Mouse (Mus musculus) midbrain, embryonic 14.5 days (tissue): Measurements from ENCODE around the gene Rnf212b. TPM values are rescaled to one million over a fixed set of nuclear protein-coding genes. Genes with fewer than 3 reads are reported as not detected.

Experiments used
- ATAC-seq: fragments of 200-750 bp; cut with Nextera tagmentation; 2 replicates; pipeline ENCODE4 v1.8.0; 2017; ENCODE audit warnings: moderate number of reproducible peaks, moderate library complexity; ENCODE audit not compliant: low FRiP score, low TSS enrichment
- DNase-seq: peaks from one replicate; pipeline ENCODE4 v3.0.0-alpha.2; 2015
- H3K27ac ChIP-seq: fragments of 300-500 bp; sonication (generic); replicated peaks from 2 replicates; pipeline ENCODE4 v1.5.1; 2014; ENCODE audit warnings: mild to moderate bottlenecking, low read depth, low read length, moderate library complexity
- H3K27me3 ChIP-seq: fragments of 300-500 bp; sonication (generic); 2 replicates; pipeline ENCODE4 v1.6.1; 2014; ENCODE audit warnings: low read length, control low read depth, mixed read lengths; ENCODE audit not compliant: control insufficient read depth, insufficient read depth
- H3K36me3 ChIP-seq: fragments of 300-500 bp; sonication (generic); 2 replicates; pipeline ENCODE4 v1.6.1; 2014; ENCODE audit warnings: low read length, control low read depth; ENCODE audit not compliant: control insufficient read depth, insufficient read depth
- H3K4me1 ChIP-seq: fragments of 300-500 bp; sonication (generic); 2 replicates; pipeline ENCODE4 v1.6.1; 2014; ENCODE audit warnings: mild to moderate bottlenecking, antibody characterized with exemption, low read length, control low read depth; ENCODE audit not compliant: control insufficient read depth, insufficient read depth
- H3K4me2 ChIP-seq: fragments of 300-500 bp; sonication (generic); 2 replicates; pipeline ENCODE4 v1.6.1; 2014; ENCODE audit warnings: mild to moderate bottlenecking, low read length, moderate library complexity
- H3K4me3 ChIP-seq: fragments of 300-500 bp; sonication (generic); replicated peaks from 2 replicates; pipeline ENCODE4 v1.5.1; 2014; ENCODE audit warnings: low read depth, low read length
- H3K9ac ChIP-seq: fragments of 300-500 bp; sonication (generic); replicated peaks from 2 replicates; pipeline ENCODE4 v1.6.1; 2014; ENCODE audit warnings: mild to moderate bottlenecking, low read length, moderate library complexity
- H3K9me3 ChIP-seq: fragments of 300-500 bp; sonication (generic); 2 replicates; pipeline ENCODE4 v1.6.1; 2016; ENCODE audit warnings: low read length, control low read depth, mixed read lengths; ENCODE audit not compliant: control insufficient read depth
- WGBS: fragments of 180-500 bp; shearing (Covaris S2); extraction: QIAGEN DNeasy Blood & Tissue Kit; methylation state at CpG from one replicate; pipeline ENCODE4 v1.1.7; 2014; 5-methylcytosine and 5-hydroxymethylcytosine counted together
- polyA plus RNA-seq: library from polyadenylated mRNA; unstranded; fragments of >200 nt; fragmentation: Nextera tagmentation; extraction: Ambion mirVana; gene quantifications from 2 replicates; pipeline ENCODE4 v1.2.1, GENCODE M21; 2014

Gene Rnf212b
- polyA plus RNA-seq, 1 experiment from 2014 or later = not detected

GRCm38 (mm10) chr14:54885309-54885708 lies 71.4 kb downstream of the Rnf212b start:
- WGBS = 93% methylated on average over 11 of the region's 11 CpGs
- peak overlapping the region; percentile 74; the same call in 1 of the 2 replicates for H3K4me2 ChIP-seq

GRCm38 (mm10) chr14:54892200-54892599 lies 78.3 kb downstream of the Rnf212b start, which contains the start of gene Pabpn1:
Gene Pabpn1, plus strand, starts transcription at chr14:54892500.
- Histone ChIP-seq H3K4me3 (peak within 1 kb of the TSS; percentile 35), H3K27me3 (no peaks in the 10 kb centered on the region), H3K36me3 (peaks cover 18% of the 10 kb centered on the region), H3K4me2 (peak within 1 kb of the TSS; percentile 40), H3K27ac (peak within 1 kb of the TSS; percentile 77), H3K4me1 (peaks cover 11% of the 10 kb centered on the region), H3K9ac (no peak within 1 kb of the TSS), H3K9me3 (no peaks in the 10 kb centered on the region)
- DNase-seq = no peak
- 94% methylated on average over 3 of the region's 3 CpGs for WGBS
- ATAC-seq = no peak

More at GRCm38 (mm10) chr14:54885309-54885708, 71.4 kb downstream of the Rnf212b start:
- 0 out of 2 replicates have a peak overlapping the region, but pooled peaks have one; percentile 14 for H3K9ac ChIP-seq
- no peak overlapping the region for H3K4me3 ChIP-seq
- H3K36me3 ChIP-seq = 0 out of 2 replicates have a peak, but pooled peaks cover 13% of the 10 kb centered on the region
- DNase-seq (no peak), ATAC-seq (no peak)
- no peaks in the 10 kb centered on the region for H3K9me3 ChIP-seq
- H3K4me1 ChIP-seq = peaks cover 16% of the 10 kb centered on the region
- no peak overlapping the region for H3K27ac ChIP-seq
- no peaks in the 10 kb centered on the region for H3K27me3 ChIP-seq

GRCm38 (mm10) chr14:54893651-54894181 lies 79.8 kb downstream of the Rnf212b start:
- Histone ChIP-seq H3K27me3 (no peaks in the 10 kb centered on the region), H3K36me3 (peaks cover 31% of the 10 kb centered on the region), H3K4me3 (peak overlapping the region; percentile 97), H3K9ac (peak overlapping the region; percentile 98), H3K27ac (peak overlapping the region; percentile 96), H3K4me1 (peaks cover 11% of the 10 kb centered on the region), H3K9me3 (no peaks in the 10 kb centered on the region), H3K4me2 (peak overlapping the region; percentile 40)
- peak; percentile 99 for ATAC-seq
- peak; percentile 99 for DNase-seq
- under 1% methylated on average over 38 of the region's 38 CpGs for WGBS

- Histone ChIP-seq H3K36me3 (peaks cover 39% of the 10 kb centered on the region), H3K4me3 (peak overlapping the region; percentile 97), H3K9me3 (no peaks in the 10 kb centered on the region), H3K4me1 (peaks cover 11% of the 10 kb centered on the region), H3K4me2 (peak overlapping the region; percentile 55), H3K27me3 (no peaks in the 10 kb centered on the region), H3K27ac (peak overlapping the region; percentile 96), H3K9ac (peak overlapping the region; percentile 98)
- ATAC-seq (peak; percentile 51), DNase-seq (peak; percentile 69)
- WGBS = under 1% methylated on average over 54 of the region's 54 CpGs
Measured at GRCm38 (mm10) chr14:54894296-54895151, 80.6 kb downstream of the Rnf212b start.

GRCm38 (mm10) chr14:54897445-54897844 lies 83.5 kb downstream of the Rnf212b start:
- H3K4me2 ChIP-seq = no peak overlapping the region
- no peaks in the 10 kb centered on the region for H3K9me3 ChIP-seq
- no peak overlapping the region for H3K4me3 ChIP-seq
- no peaks in the 10 kb centered on the region for H3K27me3 ChIP-seq
- ATAC-seq (no peak), DNase-seq (no peak)
- H3K9ac ChIP-seq = no peak overlapping the region
- no peak overlapping the region for H3K27ac ChIP-seq
- H3K36me3 ChIP-seq = peaks cover 40% of the 10 kb centered on the region
- 79% methylated on average over 2 of the region's 2 CpGs for WGBS
- H3K4me1 ChIP-seq = peaks cover 11% of the 10 kb centered on the region

- peaks cover 7% of the 10 kb centered on the region for H3K4me1 ChIP-seq
- peak; percentile 94 for DNase-seq
- H3K9ac ChIP-seq = no peak overlapping the region
- no peak overlapping the region for H3K4me2 ChIP-seq
- peaks cover 47% of the 10 kb centered on the region for H3K36me3 ChIP-seq
- 0 out of 2 replicates have a peak overlapping the region, but pooled peaks have one; percentile 1 for H3K27ac ChIP-seq
- no peaks in the 10 kb centered on the region for H3K27me3 ChIP-seq
- no peaks in the 10 kb centered on the region for H3K9me3 ChIP-seq
- 0% methylated on average over 3 of the region's 3 CpGs for WGBS
- peak; percentile 66; the same call in 1 of the 2 replicates for ATAC-seq
- no peak overlapping the region for H3K4me3 ChIP-seq
Measured at GRCm38 (mm10) chr14:54900383-54900782, 86.4 kb downstream of the Rnf212b start.

GRCm38 (mm10) chr14:54903641-54904040 lies 89.7 kb downstream of the Rnf212b start:
- Histone ChIP-seq H3K27ac (no peak overlapping the region), H3K4me2 (no peak overlapping the region), H3K36me3 (peaks cover 48% of the 10 kb centered on the region), H3K9ac (no peak overlapping the region), H3K9me3 (no peaks in the 10 kb centered on the region), H3K4me3 (no peak overlapping the region), H3K27me3 (no peaks in the 10 kb centered on the region), H3K4me1 (no peaks in the 10 kb centered on the region)
- 94% methylated on average over 4 of the region's 4 CpGs for WGBS
- no peak for ATAC-seq
- DNase-seq = no peak
